Mouse (Mus musculus): ENCODE measurements at regions not wholly inside any gene's neighbourhood (a gene's known extent, or its start where the extent isn't known, plus 50 kb on each side); places are given as distances from the start of the nearest gene placed in this dataset.

DNA sequence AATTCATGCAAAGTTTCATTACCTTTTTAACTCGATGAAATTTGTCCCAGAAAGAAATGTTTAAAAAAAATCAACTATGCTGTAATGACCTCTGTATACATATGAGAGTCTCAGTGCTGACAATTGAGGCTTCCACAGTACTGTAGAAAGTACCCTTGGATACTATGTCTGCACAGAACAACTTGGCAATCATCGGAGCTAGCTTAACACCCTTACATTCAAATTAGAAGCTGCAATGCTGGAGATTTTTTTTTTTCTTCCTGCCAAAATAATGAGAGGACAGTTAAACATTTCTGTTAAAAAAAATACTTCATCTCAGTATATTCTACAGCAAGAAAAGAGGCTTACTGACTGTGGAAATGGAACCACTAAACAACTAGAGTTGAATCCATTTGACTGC is 452.1 kb upstream of the Cntn6 start:
- CTCF ChIA-PET: no interaction called here
- in situ Hi-C loops (cut with MboI; ENCODE audit: low pct_unique_long_range_greater_than_20kb): no loop called here

DNA sequence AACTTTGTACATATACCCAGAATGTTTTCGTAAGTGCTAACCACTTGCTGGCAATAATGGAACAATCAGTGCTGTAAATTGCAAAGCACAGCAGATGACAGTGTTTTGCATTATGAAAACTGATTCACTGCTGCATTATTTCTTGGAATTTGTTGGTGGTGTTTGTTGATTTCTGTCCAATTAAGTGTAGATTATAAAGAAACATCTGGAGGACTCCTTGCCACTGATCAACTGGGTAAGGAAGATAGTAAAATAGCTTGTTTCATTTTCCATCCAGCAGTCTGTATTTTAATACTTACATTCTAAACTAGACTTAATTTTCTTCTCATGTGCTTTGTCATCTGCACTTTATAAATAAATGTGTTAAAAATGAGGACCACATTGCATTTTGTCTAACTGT is 436.6 kb upstream of the Cntn6 start:
- ChIA-PET CTCF (no interaction called here), POLR2A (no interaction called here)
- no peaks in the 10 kb centered on the region for H3K27me3 ChIP-seq
- in situ Hi-C loops (cut with MboI; ENCODE audit: low pct_unique_long_range_greater_than_20kb): no loop called here
- DNase-seq (ENCODE audit: low read depth, low spot score) (no peak), ATAC-seq (no peak)
- TF ChIP-seq CTCF (IDR thresholded peaks at IDR 0.05): no peak

More for the DNA sequence above, 452.1 kb upstream of the Cntn6 start:
- no peaks in the 10 kb centered on the region for H3K27me3 ChIP-seq
- ATAC-seq (no peak), DNase-seq (ENCODE audit: low read depth, low spot score) (no peak)
- no peak for TF ChIP-seq CTCF (IDR thresholded peaks at IDR 0.05)
- POLR2A ChIA-PET: no interaction called here

DNA sequence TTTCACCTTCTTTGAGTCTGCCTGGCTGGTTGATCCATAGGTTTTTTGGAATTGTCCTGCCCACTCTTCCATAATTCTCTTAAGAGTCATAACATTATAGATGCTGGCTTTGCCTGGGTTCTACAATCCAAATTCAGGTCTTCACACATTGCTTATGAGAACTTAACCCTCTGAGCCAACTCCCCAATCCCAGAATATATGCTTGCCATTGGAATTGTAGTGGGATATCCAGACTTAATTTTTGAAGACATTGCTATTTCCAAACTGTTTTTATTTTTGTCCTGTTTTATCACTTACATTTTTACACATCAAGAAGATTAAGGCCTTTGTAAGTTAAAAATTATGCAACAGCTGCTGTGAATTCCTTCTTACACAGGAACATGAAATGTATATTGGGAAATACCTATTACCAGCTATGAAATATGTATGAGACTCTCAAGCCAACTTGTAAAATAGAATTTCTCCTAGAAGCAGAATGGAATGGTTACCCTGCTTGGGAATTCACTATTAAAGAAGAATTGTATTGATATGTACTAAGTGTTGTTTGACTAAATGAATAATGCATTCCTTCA is 430.8 kb upstream of the Cntn6 start:
- in situ Hi-C loops (cut with MboI; ENCODE audit: low pct_unique_long_range_greater_than_20kb): no loop called here
- ChIA-PET CTCF (no interaction called here), POLR2A (interaction anchor here (0.6 kb wide), 1 partner anchor 519 kb away, joined by 3 read pairs; no protein-coding TSS in a partner anchor)

DNA sequence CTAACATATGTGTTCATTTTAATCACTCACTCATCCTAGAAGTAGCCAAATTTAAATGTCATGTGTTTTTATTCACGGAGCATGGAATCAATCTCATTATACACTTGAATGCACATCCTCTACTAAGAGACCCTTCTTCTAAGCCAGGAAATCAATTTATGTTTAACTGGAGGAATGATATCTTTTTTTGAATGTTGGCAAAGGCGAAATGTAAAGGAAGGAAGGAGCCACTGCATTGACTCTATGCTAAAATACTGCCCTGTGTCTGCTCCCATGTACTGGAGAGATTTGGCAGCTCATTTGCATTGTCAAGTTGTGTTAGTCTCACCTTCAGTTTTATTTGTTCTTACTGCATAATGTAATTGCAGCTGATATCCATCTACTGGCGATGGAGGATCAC is 412.0 kb upstream of the Cntn6 start:
- DNase-seq (ENCODE audit: low read depth, low spot score): no peak
- CTCF ChIA-PET: no interaction called here

More for the DNA sequence above, 430.8 kb upstream of the Cntn6 start:
- H3K27me3 ChIP-seq: no peaks in the 10 kb centered on the region
- ATAC-seq (no peak), DNase-seq (ENCODE audit: low read depth, low spot score) (no peak)
- TF ChIP-seq CTCF (IDR thresholded peaks at IDR 0.05): no peak

DNA sequence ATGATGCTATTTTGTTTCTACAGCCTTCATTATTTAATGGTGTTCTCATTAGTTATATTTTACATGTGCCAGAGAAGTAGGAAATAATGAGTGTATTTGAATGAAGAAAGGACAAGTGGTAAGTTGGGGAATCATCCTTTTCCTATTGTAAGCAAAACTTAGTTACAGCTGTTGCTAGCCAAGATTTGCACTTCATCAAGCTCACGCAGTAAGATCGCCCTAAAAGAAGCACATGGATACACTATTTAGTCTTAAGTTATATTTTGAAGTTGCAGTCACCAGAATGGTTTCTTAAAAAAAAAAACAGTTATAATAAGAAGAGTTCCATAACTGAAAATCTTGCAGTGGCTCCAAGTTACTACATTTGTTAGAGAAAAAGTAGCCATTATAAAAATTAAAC is 410.3 kb upstream of the Cntn6 start:
- no peak for TF ChIP-seq CTCF (IDR thresholded peaks at IDR 0.05)
- no peaks in the 10 kb centered on the region for H3K27me3 ChIP-seq
- in situ Hi-C loops (cut with MboI; ENCODE audit: low pct_unique_long_range_greater_than_20kb): no loop called here
- POLR2A ChIA-PET: no interaction called here
- DNase-seq (ENCODE audit: low read depth, low spot score) (no peak), ATAC-seq (no peak)
- CTCF ChIA-PET: no interaction called here

More for the DNA sequence above, 412.0 kb upstream of the Cntn6 start:
- POLR2A ChIA-PET: interaction anchor here (0.6 kb wide), 1 partner anchor 20 kb away, joined by 3 read pairs; no protein-coding TSS in a partner anchor
- TF ChIP-seq CTCF (IDR thresholded peaks at IDR 0.05): no peak
- no peaks in the 10 kb centered on the region for H3K27me3 ChIP-seq
- ATAC-seq: no peak
- in situ Hi-C loops (cut with MboI; ENCODE audit: low pct_unique_long_range_greater_than_20kb): no loop called here

DNA sequence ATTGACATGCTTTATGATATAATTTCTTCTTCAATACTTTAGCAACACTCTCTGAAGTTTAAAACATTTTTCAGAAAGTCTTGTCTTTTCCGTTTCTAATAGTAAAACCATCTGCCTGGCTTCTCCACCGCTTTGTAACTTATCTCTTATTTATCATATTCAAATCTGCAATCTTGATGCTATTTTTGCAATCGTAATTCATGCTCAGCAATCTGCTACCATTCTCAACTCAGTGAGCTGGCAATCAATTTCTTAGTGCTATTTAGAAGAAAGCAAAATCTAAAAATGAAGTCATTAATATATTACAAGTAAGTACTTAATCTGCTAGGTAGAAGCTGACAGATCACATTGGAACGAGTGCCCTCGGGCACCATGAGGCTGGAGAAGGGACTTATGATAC is 384.2 kb upstream of the Cntn6 start:
- H3K27me3 ChIP-seq: no peaks in the 10 kb centered on the region
- no peak for ATAC-seq
- DNase-seq (ENCODE audit: low read depth, low spot score): no peak
- in situ Hi-C loops (cut with MboI; ENCODE audit: low pct_unique_long_range_greater_than_20kb): no loop called here
- POLR2A ChIA-PET: no interaction called here
- CTCF ChIA-PET: no interaction called here
- no peak for TF ChIP-seq CTCF (IDR thresholded peaks at IDR 0.05)
